Mouse (Mus musculus): ENCODE data around the gene Dpep3. TPM values are rescaled to one million over a fixed set of nuclear protein-coding genes. Genes with fewer than 3 reads are reported as not detected.

Gene Dpep3
- polyA plus RNA-seq, 1 experiment from 2014 or later, result not detected

GRCm38 (mm10) chr8:105951057-105951659, 28.1 kb downstream of the Dpep3 start:
- Histone ChIP-seq H3K4me1 (no peaks in the 10 kb centered on the region), H3K4me3 (no peak overlapping the region), H3K36me3 (peaks cover 7% of the 10 kb centered on the region; the same call in 1 of the 2 replicates), H3K27me3 (no peaks in the 10 kb centered on the region), H3K27ac (peak overlapping the region; percentile 19; the same call in 1 of the 2 replicates), H3K4me2 (replicated peaks) (no peak overlapping the region), H3K9ac (no peak overlapping the region), H3K9me3 (replicated peaks) (no peaks in the 10 kb centered on the region)
- 54% methylated on average over 7 of the region's 7 CpGs for WGBS
- no peak; the same call in 1 of the 2 replicates for ATAC-seq (ENCODE audit: low FRiP score)

GRCm38 (mm10) chr8:105949350-105949749, 29.9 kb downstream of the Dpep3 start:
- no peak for ATAC-seq (ENCODE audit: low FRiP score)
- Histone ChIP-seq H3K9ac (no peak overlapping the region), H3K36me3 (peaks cover 10% of the 10 kb centered on the region; the same call in 1 of the 2 replicates), H3K27ac (no peak overlapping the region), H3K9me3 (replicated peaks) (no peaks in the 10 kb centered on the region), H3K27me3 (no peaks in the 10 kb centered on the region), H3K4me2 (replicated peaks) (no peak overlapping the region), H3K4me1 (no peaks in the 10 kb centered on the region), H3K4me3 (no peak overlapping the region)
- 83% methylated on average over 10 of the region's 10 CpGs for WGBS

DNA sequence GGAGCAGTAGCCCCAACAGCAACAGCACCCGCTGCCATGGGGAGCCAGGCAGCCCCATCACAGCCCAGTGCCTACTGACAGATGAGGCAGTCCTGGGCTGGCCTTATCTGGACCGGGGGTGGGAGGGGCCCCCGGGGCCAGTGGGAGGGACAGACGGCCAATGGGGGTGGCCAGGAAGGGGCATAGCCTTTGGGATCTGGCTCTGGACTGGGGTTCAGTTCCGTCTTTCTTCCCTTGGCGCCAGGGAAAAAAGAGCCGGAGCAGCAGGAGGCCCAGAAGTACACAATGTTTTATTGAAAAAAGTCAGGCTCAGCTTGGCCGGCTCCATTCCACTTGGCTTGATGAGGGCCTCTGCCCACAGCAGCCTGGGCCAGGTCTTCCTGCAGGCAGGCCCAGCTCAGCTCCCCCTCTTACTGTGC, 35.9 kb downstream of the Dpep3 start, which contains the start of gene Lcat:
Gene Lcat, minus strand, starts transcription at position 62 of the 419 bp plus-strand sequence.
- H3K36me3 ChIP-seq, result peaks cover 8% of the 10 kb centered on the region; the same call in 1 of the 2 replicates
- no peak within 1 kb of the TSS for H3K4me3 ChIP-seq
- H3K4me2 ChIP-seq (replicated peaks), result no peak within 1 kb of the TSS
- H3K27me3 ChIP-seq, result no peaks in the 10 kb centered on the region
- H3K9ac ChIP-seq, result no peak within 1 kb of the TSS
- H3K9me3 ChIP-seq (replicated peaks), result no peaks in the 10 kb centered on the region
- H3K27ac ChIP-seq, result no peak within 1 kb of the TSS
- H3K4me1 ChIP-seq, result peaks cover under 1% of the 10 kb centered on the region
- WGBS, result 75% methylated on average over 8 of the region's 8 CpGs
- ATAC-seq (ENCODE audit: low FRiP score), result no peak

GRCm38 (mm10) chr8:105942542-105942941, 36.7 kb downstream of the Dpep3 start:
- H3K9ac ChIP-seq, result no peak overlapping the region
- ATAC-seq (ENCODE audit: low FRiP score), result no peak
- no peak overlapping the region for H3K4me2 ChIP-seq (replicated peaks)
- H3K36me3 ChIP-seq, result peaks cover 4% of the 10 kb centered on the region; the same call in 1 of the 2 replicates
- no peaks in the 10 kb centered on the region for H3K9me3 ChIP-seq (replicated peaks)
- no peak overlapping the region for H3K4me3 ChIP-seq
- WGBS, result 93% methylated on average over 5 of the region's 5 CpGs
- peaks cover 6% of the 10 kb centered on the region for H3K4me1 ChIP-seq
- no peak overlapping the region for H3K27ac ChIP-seq
- H3K27me3 ChIP-seq, result no peaks in the 10 kb centered on the region

DNA sequence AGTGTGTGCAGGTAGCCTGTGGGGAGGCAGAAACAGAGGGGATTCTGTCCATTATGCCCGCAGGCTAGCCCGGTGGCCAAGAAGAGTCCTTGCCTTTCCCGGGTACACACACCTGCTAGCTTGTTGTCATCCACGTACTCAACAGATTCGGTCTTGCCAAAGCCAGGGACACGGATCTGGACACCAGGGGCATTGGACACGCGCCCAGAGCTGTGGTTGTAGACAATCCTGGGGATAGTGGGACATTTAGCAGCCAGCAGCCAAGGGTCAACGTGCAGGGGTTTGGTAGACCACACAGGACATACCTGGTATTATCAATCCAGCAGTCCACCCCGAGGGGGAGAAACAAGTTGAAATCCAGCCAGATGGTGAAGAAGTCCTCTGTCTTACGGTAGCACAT, 37.2 kb downstream of the Dpep3 start:
- peaks cover 6% of the 10 kb centered on the region for H3K4me1 ChIP-seq
- no peaks in the 10 kb centered on the region for H3K27me3 ChIP-seq
- no peak for ATAC-seq (ENCODE audit: low FRiP score)
- no peak overlapping the region for H3K27ac ChIP-seq
- H3K9ac ChIP-seq, result no peak overlapping the region
- H3K36me3 ChIP-seq, result 0 out of 2 replicates have a peak, but pooled peaks cover 3% of the 10 kb centered on the region
- no peaks in the 10 kb centered on the region for H3K9me3 ChIP-seq (replicated peaks)
- 92% methylated on average over 11 of the region's 11 CpGs for WGBS
- H3K4me3 ChIP-seq, result no peak overlapping the region
- H3K4me2 ChIP-seq (replicated peaks), result no peak overlapping the region

GRCm38 (mm10) chr8:105938306-105938669, 40.9 kb downstream of the Dpep3 start, which contains the start of gene Psmb10:
Psmb10 (minus strand) TSS chr8:105938444.
- H3K27ac ChIP-seq, result peak within 1 kb of the TSS; percentile 92
- H3K4me3 ChIP-seq, result peak within 1 kb of the TSS; percentile 68
- no peaks in the 10 kb centered on the region for H3K27me3 ChIP-seq
- WGBS, result 43% methylated on average over 4 of the region's 4 CpGs
- peak within 1 kb of the TSS; percentile 76 for H3K9ac ChIP-seq
- peak within 1 kb of the TSS; percentile 91 for H3K4me2 ChIP-seq (replicated peaks)
- peaks cover 20% of the 10 kb centered on the region for H3K4me1 ChIP-seq
- no peak for ATAC-seq (ENCODE audit: low FRiP score)
- H3K36me3 ChIP-seq, result no peaks in the 10 kb centered on the region
- H3K9me3 ChIP-seq (replicated peaks), result no peaks in the 10 kb centered on the region

GRCm38 (mm10) chr8:105937496-105938305, 41.5 kb downstream of the Dpep3 start:
- Histone ChIP-seq H3K4me1 (peaks cover 20% of the 10 kb centered on the region), H3K36me3 (no peaks in the 10 kb centered on the region), H3K27me3 (no peaks in the 10 kb centered on the region), H3K27ac (peak overlapping the region; percentile 92), H3K9me3 (replicated peaks) (no peaks in the 10 kb centered on the region), H3K4me2 (replicated peaks) (peak overlapping the region; percentile 91), H3K4me3 (peak overlapping the region; percentile 68), H3K9ac (peak overlapping the region; percentile 76)
- WGBS, result 3% methylated on average over 33 of the region's 33 CpGs
- peak; percentile 43 for ATAC-seq (ENCODE audit: low FRiP score)

GRCm38 (mm10) chr8:105936866-105937475, 42.3 kb downstream of the Dpep3 start:
- Histone ChIP-seq H3K4me3 (peak overlapping the region; percentile 68), H3K9ac (peak overlapping the region; percentile 76), H3K27me3 (no peaks in the 10 kb centered on the region), H3K4me1 (peaks cover 20% of the 10 kb centered on the region), H3K36me3 (peaks cover 5% of the 10 kb centered on the region; the same call in 1 of the 2 replicates), H3K4me2 (replicated peaks) (peak overlapping the region; percentile 91), H3K27ac (peak overlapping the region; percentile 92), H3K9me3 (replicated peaks) (no peaks in the 10 kb centered on the region)
- peak; percentile 89 for ATAC-seq (ENCODE audit: low FRiP score)
- 1% methylated on average over 30 of the region's 30 CpGs for WGBS

- no peaks in the 10 kb centered on the region for H3K9me3 ChIP-seq (replicated peaks)
- no peak for ATAC-seq (ENCODE audit: low FRiP score)
- peaks cover 10% of the 10 kb centered on the region; the same call in 1 of the 2 replicates for H3K36me3 ChIP-seq
- H3K4me1 ChIP-seq, result peaks cover 20% of the 10 kb centered on the region
- H3K9ac ChIP-seq, result peak overlapping the region; percentile 76
- peak overlapping the region; percentile 68 for H3K4me3 ChIP-seq
- peak overlapping the region; percentile 92; the same call in 1 of the 2 replicates for H3K27ac ChIP-seq
- 34% methylated on average over 7 of the region's 7 CpGs for WGBS
- peak overlapping the region; percentile 91 for H3K4me2 ChIP-seq (replicated peaks)
- no peaks in the 10 kb centered on the region for H3K27me3 ChIP-seq
Observed at GRCm38 (mm10) chr8:105935863-105936603, 43.2 kb downstream of the Dpep3 start.

- Histone ChIP-seq H3K9ac (no peak overlapping the region), H3K27me3 (no peaks in the 10 kb centered on the region)
- 83% methylated on average over 6 of the region's 6 CpGs for WGBS
Observed at GRCm38 (mm10) chr8:105935105-105935504, 44.1 kb downstream of the Dpep3 start.

DNA sequence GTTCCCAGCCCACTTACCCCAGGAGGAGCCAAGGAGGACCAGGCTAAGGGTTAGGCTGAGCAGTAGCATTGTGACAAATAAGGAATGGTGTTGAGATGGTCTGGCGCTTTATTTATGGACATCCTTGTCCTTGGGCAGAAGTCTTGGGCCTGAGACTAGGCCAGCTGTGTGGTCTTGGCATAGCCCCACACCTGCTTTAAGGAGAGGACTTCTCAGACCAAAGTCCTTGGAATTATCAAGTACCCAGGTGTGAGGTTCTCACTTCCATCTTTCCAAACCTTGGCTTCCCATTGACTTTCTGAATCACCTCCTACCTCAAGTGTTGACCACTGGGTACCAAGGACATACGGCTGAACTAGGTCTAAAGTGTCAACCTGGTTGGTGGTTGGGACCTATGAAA, 45.5 kb downstream of the Dpep3 start, which contains the start of gene Ctrl:
Gene Ctrl, minus strand, starts transcription at position 101 of the 400 bp plus-strand sequence.
- peaks cover 21% of the 10 kb centered on the region; the same call in 1 of the 2 replicates for H3K36me3 ChIP-seq
- no peak within 1 kb of the TSS for H3K27ac ChIP-seq
- H3K4me1 ChIP-seq, result peaks cover 25% of the 10 kb centered on the region
- H3K4me3 ChIP-seq, result no peak within 1 kb of the TSS
- H3K9ac ChIP-seq, result no peak within 1 kb of the TSS
- WGBS, result 84% methylated on average over 2 of the region's 2 CpGs
- no peak for ATAC-seq (ENCODE audit: low FRiP score)
- H3K4me2 ChIP-seq (replicated peaks), result no peak within 1 kb of the TSS
- H3K9me3 ChIP-seq (replicated peaks), result no peaks in the 10 kb centered on the region
- H3K27me3 ChIP-seq, result no peaks in the 10 kb centered on the region

More at GRCm38 (mm10) chr8:105935105-105935504, 44.1 kb downstream of the Dpep3 start:
- Histone ChIP-seq H3K36me3 (peaks cover 13% of the 10 kb centered on the region; the same call in 1 of the 2 replicates), H3K9me3 (replicated peaks) (no peaks in the 10 kb centered on the region), H3K4me2 (replicated peaks) (no peak overlapping the region), H3K4me1 (peaks cover 25% of the 10 kb centered on the region), H3K27ac (no peak overlapping the region), H3K4me3 (no peak overlapping the region)
- no peak for ATAC-seq (ENCODE audit: low FRiP score)
